Mouse (Mus musculus) erythroblast, embryonic 14.5 days (primary cell): ENCODE data around the gene Snx33.

Experiments used
- GATA1 ChIP-seq: IDR thresholded peaks from 2 replicates; pipeline ENCODE4 v1.6.1; 2012; ENCODE audit warnings: low read length, inconsistent platforms, mixed read lengths
- TAL1 ChIP-seq: IDR thresholded peaks from 3 replicates; pipeline ENCODE4 v1.6.1; 2012; ENCODE audit warnings: low read length, inconsistent platforms, mixed read lengths

DNA sequence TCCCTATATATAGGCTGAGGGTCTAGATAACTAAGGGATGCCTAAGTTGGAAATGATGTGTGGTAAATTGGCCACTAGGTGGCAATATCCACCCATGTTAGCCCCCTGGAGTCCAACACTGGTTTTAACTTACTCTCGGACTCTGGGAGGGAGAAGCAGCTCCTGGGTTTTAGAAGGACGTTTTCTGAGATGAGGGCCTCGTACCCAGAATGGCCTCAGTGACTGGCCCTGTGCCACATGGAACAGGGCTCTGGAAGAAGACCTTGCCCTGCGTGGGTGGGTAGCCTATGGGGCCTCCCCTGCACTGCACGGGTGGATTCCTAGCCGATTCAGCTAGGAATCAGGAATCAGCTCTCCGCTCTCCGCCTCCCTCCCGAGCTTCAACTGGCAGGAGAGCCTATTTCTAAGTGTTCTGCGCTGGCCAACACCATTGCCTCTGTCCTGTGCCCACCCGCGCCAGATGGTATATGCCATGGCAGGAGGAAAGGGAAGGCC lies 36.6 kb downstream of the Snx33 start:
- no peak for TF ChIP-seq GATA1
- no peak for TF ChIP-seq TAL1
